Mouse (Mus musculus): ENCODE measurements around the gene Zxdc. TPM values are rescaled to one million over a fixed set of nuclear protein-coding genes. Genes with fewer than 3 reads are reported as not detected.

The Zxdc gene
- polyA plus RNA-seq, 1 experiment from 2014 or later, result 11.5 TPM

DNA sequence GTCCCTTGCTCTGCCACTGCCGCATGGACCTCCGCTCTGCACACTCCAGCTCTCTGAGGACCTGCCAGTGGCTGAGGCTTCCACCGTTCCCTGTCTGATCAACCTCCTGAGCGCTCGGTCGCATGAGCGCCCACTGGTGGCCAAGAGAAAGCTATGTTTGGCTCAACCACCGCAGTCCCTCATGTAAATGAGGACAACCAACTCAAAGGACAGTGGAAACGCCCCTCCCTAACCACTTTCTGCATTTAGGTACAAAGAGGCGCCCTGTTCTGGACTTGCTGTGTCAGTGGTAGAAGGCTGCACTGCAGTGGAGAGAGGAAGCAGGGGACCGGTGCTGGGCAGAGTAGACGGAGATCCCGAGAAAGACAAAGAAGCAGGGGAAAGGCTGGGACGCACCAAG is 53.3 kb downstream of the Zxdc start:
- Histone ChIP-seq H3K9ac (ENCODE audit: low read length) (peak overlapping the region; percentile 31; the same call in 1 of the 2 replicates), H3K36me3 (ENCODE audit: control insufficient read depth, insufficient read depth, low read length) (no peaks in the 10 kb centered on the region), H3K4me2 (ENCODE audit: low read length) (peak overlapping the region; percentile 65), H3K27me3 (ENCODE audit: control insufficient read depth, insufficient read depth, low read length) (peaks cover 9% of the 10 kb centered on the region), H3K27ac (replicated peaks in 1 of 2; ENCODE audit: control insufficient read depth in 1 of 2, insufficient read depth in 1 of 2, low read depth in 2 of 2, low read length in 2 of 2) (no peak overlapping the region), H3K9me3 (ENCODE audit: control insufficient read depth, low read length) (no peaks in the 10 kb centered on the region), H3K4me3 (ENCODE audit: control insufficient read depth in 1 of 2, insufficient read depth in 1 of 2, low read depth in 1 of 2, low read length in 2 of 2) (peak overlapping the region; percentile 24 to 31; a peak in 3 of 4 replicates), H3K4me1 (ENCODE audit: control insufficient read depth in 2 of 2, insufficient read depth in 2 of 2, low read length in 2 of 2) (peaks cover 0 to 2% of the 10 kb centered on the region in 2 experiments; a peak in 1 of 4 replicates)
- ATAC-seq (ENCODE audit: insufficient number of reproducible peaks, insufficient read depth, low FRiP score, low read depth), result peak; percentile 60; the same call in 1 of the 2 replicates
- WGBS, result 4% methylated on average over 14 of the region's 14 CpGs

DNA sequence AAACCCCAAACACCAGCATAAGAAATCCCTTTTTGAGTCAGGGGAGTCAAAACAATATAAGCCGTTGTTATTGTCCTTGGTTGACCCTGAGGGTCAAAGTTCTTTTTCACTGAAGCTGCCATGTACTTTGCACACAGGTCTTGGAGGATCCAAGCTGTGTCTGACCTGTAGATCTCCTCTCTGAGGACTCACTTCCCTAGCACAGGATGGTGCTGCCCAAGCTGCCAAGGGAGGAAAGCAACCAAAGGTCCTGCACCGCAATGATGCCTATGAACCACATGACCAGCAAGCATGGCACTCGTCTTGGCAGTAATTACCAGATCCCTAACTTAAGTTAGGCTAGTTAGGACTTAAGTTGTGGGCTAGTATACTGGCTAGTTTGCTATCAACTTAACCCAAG is 56.1 kb downstream of the Zxdc start:
- 80% methylated on average over 3 of the region's 3 CpGs for WGBS
- H3K4me1 ChIP-seq (ENCODE audit: control insufficient read depth in 2 of 2, insufficient read depth in 2 of 2, low read length in 2 of 2), result peaks cover 5 to 12% of the 10 kb centered on the region in 2 experiments; a peak in 3 of 4 replicates
- peaks cover 13% of the 10 kb centered on the region for H3K27me3 ChIP-seq (ENCODE audit: control insufficient read depth, insufficient read depth, low read length)
- ATAC-seq (ENCODE audit: insufficient number of reproducible peaks, insufficient read depth, low FRiP score, low read depth), result no peak
- no peaks in the 10 kb centered on the region for H3K36me3 ChIP-seq (ENCODE audit: control insufficient read depth, insufficient read depth, low read length)
- no peak overlapping the region for H3K4me3 ChIP-seq (ENCODE audit: control insufficient read depth in 1 of 2, insufficient read depth in 1 of 2, low read depth in 1 of 2, low read length in 2 of 2)
- H3K27ac ChIP-seq (replicated peaks in 1 of 2; ENCODE audit: control insufficient read depth in 1 of 2, insufficient read depth in 1 of 2, low read depth in 2 of 2, low read length in 2 of 2), result no peak overlapping the region
- H3K9ac ChIP-seq (ENCODE audit: low read length), result no peak overlapping the region
- H3K9me3 ChIP-seq (ENCODE audit: control insufficient read depth, low read length), result no peaks in the 10 kb centered on the region
- H3K4me2 ChIP-seq (ENCODE audit: low read length), result no peak overlapping the region

DNA sequence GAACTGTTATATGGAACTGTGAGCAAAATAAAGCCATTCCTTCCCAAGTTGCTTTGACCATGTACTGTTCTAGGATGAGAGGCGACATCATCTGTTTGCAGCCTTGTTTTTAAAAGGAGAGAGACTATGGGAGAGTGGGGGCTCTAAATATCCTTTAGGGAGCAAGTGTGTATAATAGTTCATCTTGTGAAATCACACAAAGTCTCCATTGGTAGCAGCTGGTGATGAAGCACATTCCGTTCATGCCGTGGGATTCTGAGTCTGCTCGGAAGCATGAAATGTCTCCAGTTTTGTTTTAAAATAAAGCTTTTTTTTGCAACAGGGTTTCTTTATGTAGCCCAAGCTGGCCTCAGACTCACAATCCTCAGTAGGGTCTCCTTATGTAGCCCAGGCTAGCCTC is 56.7 kb downstream of the Zxdc start:
- no peaks in the 10 kb centered on the region for H3K9me3 ChIP-seq (ENCODE audit: control insufficient read depth, low read length)
- ATAC-seq (ENCODE audit: insufficient number of reproducible peaks, insufficient read depth, low FRiP score, low read depth), result no peak
- no peak overlapping the region for H3K27ac ChIP-seq (replicated peaks in 1 of 2; ENCODE audit: control insufficient read depth in 1 of 2, insufficient read depth in 1 of 2, low read depth in 2 of 2, low read length in 2 of 2)
- no peak overlapping the region for H3K4me2 ChIP-seq (ENCODE audit: low read length)
- no peak overlapping the region for H3K4me3 ChIP-seq (ENCODE audit: control insufficient read depth in 1 of 2, insufficient read depth in 1 of 2, low read depth in 1 of 2, low read length in 2 of 2)
- no peaks in the 10 kb centered on the region for H3K36me3 ChIP-seq (ENCODE audit: control insufficient read depth, insufficient read depth, low read length)
- H3K9ac ChIP-seq (ENCODE audit: low read length), result no peak overlapping the region
- H3K4me1 ChIP-seq (ENCODE audit: control insufficient read depth in 2 of 2, insufficient read depth in 2 of 2, low read length in 2 of 2), result peaks cover 5 to 12% of the 10 kb centered on the region in 2 experiments; a peak in 3 of 4 replicates
- 73% methylated on average over 4 of the region's 4 CpGs for WGBS
- H3K27me3 ChIP-seq (ENCODE audit: control insufficient read depth, insufficient read depth, low read length), result peaks cover 13% of the 10 kb centered on the region

DNA sequence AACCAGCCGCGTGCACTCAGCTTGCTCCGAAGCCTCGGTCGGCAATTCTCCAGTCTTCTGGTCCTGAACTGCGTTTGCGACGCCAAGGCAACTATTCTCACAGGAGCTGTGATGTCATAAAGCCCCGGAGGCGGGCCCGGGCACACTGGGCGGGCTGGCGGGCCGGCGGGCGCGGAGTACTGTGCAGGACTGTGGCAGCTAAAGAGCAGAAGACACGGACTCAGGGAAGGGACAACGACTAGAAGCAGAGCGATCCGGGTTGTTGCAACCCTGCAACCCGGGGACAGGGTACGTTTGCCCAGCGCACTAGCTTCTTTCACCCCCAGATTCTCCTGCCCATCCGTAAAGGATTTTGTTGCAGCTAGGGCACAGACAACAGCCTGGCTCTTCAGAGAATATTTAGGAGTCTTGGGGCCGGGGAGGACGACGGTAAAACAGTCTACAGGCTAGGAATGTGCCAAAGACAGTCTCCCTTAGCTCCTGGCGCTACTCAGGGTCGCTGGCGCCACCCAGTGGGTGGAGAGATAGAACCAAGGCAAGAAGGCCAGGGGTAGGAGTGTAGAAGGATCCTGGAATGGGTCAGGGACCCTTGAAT is 59.2 kb downstream of the Zxdc start, which contains the start of gene Cfap100:
TSS of gene Cfap100 (minus strand) at position 418 of the 595 bp plus-strand sequence.
- H3K9ac ChIP-seq (ENCODE audit: low read length), result peak within 1 kb of the TSS; percentile 66
- no peaks in the 10 kb centered on the region for H3K9me3 ChIP-seq (ENCODE audit: control insufficient read depth, low read length)
- H3K4me2 ChIP-seq (ENCODE audit: low read length), result peak within 1 kb of the TSS; percentile 85
- peaks cover 13% of the 10 kb centered on the region for H3K27me3 ChIP-seq (ENCODE audit: control insufficient read depth, insufficient read depth, low read length)
- H3K27ac ChIP-seq (replicated peaks in 1 of 2; ENCODE audit: control insufficient read depth in 1 of 2, insufficient read depth in 1 of 2, low read depth in 2 of 2, low read length in 2 of 2), result no peak within 1 kb of the TSS
- H3K36me3 ChIP-seq (ENCODE audit: control insufficient read depth, insufficient read depth, low read length), result no peaks in the 10 kb centered on the region
- peak; percentile 73; the same call in 1 of the 2 replicates for ATAC-seq (ENCODE audit: insufficient number of reproducible peaks, insufficient read depth, low FRiP score, low read depth)
- H3K4me1 ChIP-seq (ENCODE audit: control insufficient read depth in 2 of 2, insufficient read depth in 2 of 2, low read length in 2 of 2), result peaks cover 5 to 10% of the 10 kb centered on the region in 2 experiments; a peak in 3 of 4 replicates
- WGBS, result under 1% methylated on average over 31 of the region's 31 CpGs
- peak within 1 kb of the TSS; percentile 45 to 49 for H3K4me3 ChIP-seq (ENCODE audit: control insufficient read depth in 1 of 2, insufficient read depth in 1 of 2, low read depth in 1 of 2, low read length in 2 of 2)

DNA sequence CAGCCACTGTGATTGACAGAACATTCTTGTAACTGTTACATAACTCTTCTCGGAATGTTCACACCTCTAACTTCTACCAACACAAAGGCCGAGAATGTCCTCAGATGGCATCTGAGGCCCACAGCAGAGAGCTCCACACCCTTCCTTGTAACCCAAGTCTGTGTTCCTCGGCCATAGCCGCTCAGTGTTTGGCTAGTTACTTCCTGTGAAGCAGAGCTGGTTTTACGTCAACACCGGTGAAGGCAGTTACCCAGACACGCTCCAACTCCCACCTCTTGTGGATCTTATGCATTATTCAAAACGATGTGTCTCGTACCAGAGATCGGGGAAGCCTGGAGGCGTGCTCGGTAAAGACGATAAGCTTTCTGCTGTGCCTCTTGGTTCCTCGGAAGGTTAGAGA is 60.6 kb downstream of the Zxdc start:
- Histone ChIP-seq H3K27ac (replicated peaks in 1 of 2; ENCODE audit: control insufficient read depth in 1 of 2, insufficient read depth in 1 of 2, low read depth in 2 of 2, low read length in 2 of 2) (no peak overlapping the region), H3K4me3 (ENCODE audit: control insufficient read depth in 1 of 2, insufficient read depth in 1 of 2, low read depth in 1 of 2, low read length in 2 of 2) (no peak overlapping the region), H3K4me1 (ENCODE audit: control insufficient read depth in 2 of 2, insufficient read depth in 2 of 2, low read length in 2 of 2) (peaks cover 5 to 10% of the 10 kb centered on the region in 2 experiments; a peak in 3 of 4 replicates), H3K36me3 (ENCODE audit: control insufficient read depth, insufficient read depth, low read length) (no peaks in the 10 kb centered on the region), H3K4me2 (ENCODE audit: low read length) (no peak overlapping the region), H3K27me3 (ENCODE audit: control insufficient read depth, insufficient read depth, low read length) (peaks cover 13% of the 10 kb centered on the region), H3K9me3 (ENCODE audit: control insufficient read depth, low read length) (no peaks in the 10 kb centered on the region), H3K9ac (ENCODE audit: low read length) (no peak overlapping the region)
- no peak for ATAC-seq (ENCODE audit: insufficient number of reproducible peaks, insufficient read depth, low FRiP score, low read depth)
- 74% methylated on average over 14 of the region's 14 CpGs for WGBS

DNA sequence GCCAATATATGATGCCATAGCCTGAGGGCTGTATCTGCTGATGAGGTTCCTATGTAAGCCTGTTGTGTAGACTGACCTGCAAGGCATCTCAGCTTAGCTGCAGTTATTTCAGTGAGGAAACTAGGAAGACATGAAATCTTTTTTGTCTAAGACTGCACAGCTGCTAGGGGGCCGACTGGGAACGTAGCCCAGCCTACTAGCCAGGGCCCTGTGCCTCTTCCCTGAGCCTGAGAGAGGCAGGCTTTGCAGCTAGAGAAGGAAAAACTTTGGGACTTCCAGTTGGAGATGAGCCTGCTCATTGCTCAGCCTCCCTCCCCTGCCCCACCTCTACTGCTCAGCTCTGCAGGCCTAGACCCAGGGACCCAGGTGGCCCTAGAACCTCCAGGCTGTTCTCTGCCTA is 62.2 kb downstream of the Zxdc start:
- no peak overlapping the region for H3K9ac ChIP-seq (ENCODE audit: low read length)
- no peak overlapping the region for H3K4me3 ChIP-seq (ENCODE audit: control insufficient read depth in 1 of 2, insufficient read depth in 1 of 2, low read depth in 1 of 2, low read length in 2 of 2)
- 46% methylated on average over 2 of the region's 2 CpGs for WGBS
- no peak for ATAC-seq (ENCODE audit: insufficient number of reproducible peaks, insufficient read depth, low FRiP score, low read depth)
- H3K27ac ChIP-seq (replicated peaks in 1 of 2; ENCODE audit: control insufficient read depth in 1 of 2, insufficient read depth in 1 of 2, low read depth in 2 of 2, low read length in 2 of 2), result no peak overlapping the region
- H3K36me3 ChIP-seq (ENCODE audit: control insufficient read depth, insufficient read depth, low read length), result no peaks in the 10 kb centered on the region
- peaks cover 5 to 10% of the 10 kb centered on the region in 2 experiments; a peak in 3 of 4 replicates for H3K4me1 ChIP-seq (ENCODE audit: control insufficient read depth in 2 of 2, insufficient read depth in 2 of 2, low read length in 2 of 2)
- no peak overlapping the region for H3K4me2 ChIP-seq (ENCODE audit: low read length)
- H3K27me3 ChIP-seq (ENCODE audit: control insufficient read depth, insufficient read depth, low read length), result peaks cover 13% of the 10 kb centered on the region
- no peaks in the 10 kb centered on the region for H3K9me3 ChIP-seq (ENCODE audit: control insufficient read depth, low read length)

DNA sequence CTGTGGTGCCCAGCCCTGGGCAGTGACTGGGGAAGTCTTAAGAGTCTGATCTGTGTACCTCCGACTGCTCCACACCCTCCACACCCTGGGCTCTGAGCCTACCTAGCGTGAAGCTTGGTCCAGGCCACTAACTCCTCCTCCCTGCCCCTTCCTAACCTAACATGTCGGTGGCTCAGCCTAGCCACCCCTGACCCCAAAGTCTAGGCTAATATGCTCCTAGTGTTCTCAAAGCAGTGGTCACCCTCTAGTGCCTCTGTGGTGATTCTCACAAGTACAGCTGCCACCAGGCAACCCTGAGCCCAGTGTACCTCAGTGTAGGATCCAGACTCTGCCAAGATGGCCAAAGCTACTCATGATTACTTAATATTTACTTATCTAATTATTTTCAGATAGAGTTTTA is 65.4 kb downstream of the Zxdc start:
- H3K36me3 ChIP-seq (ENCODE audit: control insufficient read depth, insufficient read depth, low read length), result no peaks in the 10 kb centered on the region
- WGBS, result 74% methylated on average over 3 of the region's 3 CpGs
- H3K4me1 ChIP-seq (ENCODE audit: control insufficient read depth in 2 of 2, insufficient read depth in 2 of 2, low read length in 2 of 2), result no peaks in the 10 kb centered on the region
- no peaks in the 10 kb centered on the region for H3K27me3 ChIP-seq (ENCODE audit: control insufficient read depth, insufficient read depth, low read length)
- H3K9ac ChIP-seq (ENCODE audit: low read length), result no peak overlapping the region
- no peak for ATAC-seq (ENCODE audit: insufficient number of reproducible peaks, insufficient read depth, low FRiP score, low read depth)
- H3K9me3 ChIP-seq (ENCODE audit: control insufficient read depth, low read length), result 0 out of 2 replicates have a peak, but pooled peaks cover 4% of the 10 kb centered on the region
- no peak overlapping the region for H3K4me2 ChIP-seq (ENCODE audit: low read length)
- no peak overlapping the region for H3K27ac ChIP-seq (replicated peaks in 1 of 2; ENCODE audit: control insufficient read depth in 1 of 2, insufficient read depth in 1 of 2, low read depth in 2 of 2, low read length in 2 of 2)
- no peak overlapping the region for H3K4me3 ChIP-seq (ENCODE audit: control insufficient read depth in 1 of 2, insufficient read depth in 1 of 2, low read depth in 1 of 2, low read length in 2 of 2)
